ENCODE assay signal across 18 mouse cellular contexts in genomic region chr16:24946356-24946755, GRCm38 (mm10).
"Had no signal": no experiment of that assay in that cellular context is flagged by ENCODE, and none has a peak within 500 bp of the region (broad histone marks: within the 10 kb centered on the region; RNA-seq: fewer than 3 reads in every experiment).

No protein-coding gene starts in this region.

- H3K4me3 ChIP-seq: layer of hippocampus, adult 2 months; limb, embryonic 10.5 days; limb, embryonic 13.5 days; liver, embryonic 12.5 days; liver, embryonic 15.5 days; midbrain, embryonic 13.5 days had no signal

- DNase-seq: kidney, adult 18-20 months; kidney, postnatal 25 days; layer of hippocampus, adult 9-11 months; liver; lung, adult 2 months; right cerebral cortex, postnatal 14 days; right cerebral cortex, postnatal 4 days; thymus, adult 2 months; thymus, postnatal 14 days had no signal

- ATAC-seq: liver, embryonic 12.5 days; midbrain, embryonic 13.5 days had no signal

- H3K4me1 ChIP-seq: liver, embryonic 12.5 days; liver, embryonic 15.5 days had no signal

- H3K9ac ChIP-seq: limb, embryonic 13.5 days; liver, embryonic 12.5 days; liver, embryonic 15.5 days; midbrain, embryonic 13.5 days had no signal

- H3K36me3 ChIP-seq: limb, embryonic 10.5 days; limb, embryonic 13.5 days; liver, embryonic 12.5 days; liver, embryonic 15.5 days; midbrain, embryonic 13.5 days had no signal

- H3K9me3 ChIP-seq: limb, embryonic 10.5 days; limb, embryonic 13.5 days; liver, embryonic 12.5 days; liver, embryonic 15.5 days; midbrain, embryonic 13.5 days had no signal

- H3K27me3 ChIP-seq: limb, embryonic 13.5 days; liver, embryonic 12.5 days; liver, embryonic 15.5 days; midbrain, embryonic 13.5 days had no signal

- H3K4me2 ChIP-seq: limb, embryonic 13.5 days; liver, embryonic 12.5 days; liver, embryonic 15.5 days; midbrain, embryonic 13.5 days had no signal

- H3K27ac ChIP-seq: kidney, postnatal 0 days; layer of hippocampus, adult 2 months; limb, embryonic 10.5 days; limb, embryonic 13.5 days; liver, embryonic 12.5 days; liver, embryonic 15.5 days; macrophage; midbrain, embryonic 13.5 days; stomach, postnatal 0 days had no signal
